Mouse (Mus musculus) spleen, adult 2 months (tissue): ENCODE data around the gene Pphln1.

Source experiments
- CTCF ChIP-seq: fragments of 200-500 bp; IDR thresholded peaks from 2 replicates; pipeline ENCODE4 v1.5.1; 2011; ENCODE audit warnings: mild to moderate bottlenecking, inconsistent platforms; ENCODE audit not compliant: insufficient read depth, insufficient read length, insufficient replicate concordance; ENCODE audit errors: extremely low read depth
- POLR2A ChIP-seq: fragments of 200-500 bp; IDR thresholded peaks from 2 replicates; pipeline ENCODE4 v1.6.1; 2011; ENCODE audit warnings: low read depth, low read length, inconsistent platforms

DNA sequence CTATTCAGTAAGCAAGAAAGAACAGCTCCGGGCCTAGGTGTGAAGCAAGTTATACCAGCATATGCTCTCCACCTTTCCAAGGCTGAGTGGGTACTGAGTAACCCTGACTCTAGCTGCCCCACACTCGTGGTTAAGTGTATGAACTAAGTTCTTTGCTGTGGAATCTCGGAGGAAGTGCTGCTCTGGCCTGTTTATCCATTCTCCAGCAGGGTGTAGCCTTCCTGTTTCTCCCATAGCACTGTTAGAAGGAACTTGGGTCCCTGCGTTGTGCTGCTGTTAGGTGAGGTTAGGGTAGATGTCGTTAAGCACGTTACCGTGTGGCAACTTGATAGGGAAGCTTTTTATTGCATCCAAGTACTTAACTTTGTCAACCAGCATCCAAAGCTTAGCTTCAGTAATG, 96.5 kb downstream of the Pphln1 start:
- TF ChIP-seq CTCF (no peak), POLR2A (no peak)
